Mouse (Mus musculus): Measurements from ENCODE around the gene Vps26c. TPM values are rescaled to one million over a fixed set of nuclear protein-coding genes. Genes with fewer than 3 reads are reported as not detected.
"Not testable (repeated sequence)": the region's sequence is repeated elsewhere in the genome, so short reads cannot be mapped to it uniquely, and the experiment has no call there.

Gene Vps26c
- polyA plus RNA-seq, 1 experiment from 2014 or later = 39.3 TPM

DNA sequence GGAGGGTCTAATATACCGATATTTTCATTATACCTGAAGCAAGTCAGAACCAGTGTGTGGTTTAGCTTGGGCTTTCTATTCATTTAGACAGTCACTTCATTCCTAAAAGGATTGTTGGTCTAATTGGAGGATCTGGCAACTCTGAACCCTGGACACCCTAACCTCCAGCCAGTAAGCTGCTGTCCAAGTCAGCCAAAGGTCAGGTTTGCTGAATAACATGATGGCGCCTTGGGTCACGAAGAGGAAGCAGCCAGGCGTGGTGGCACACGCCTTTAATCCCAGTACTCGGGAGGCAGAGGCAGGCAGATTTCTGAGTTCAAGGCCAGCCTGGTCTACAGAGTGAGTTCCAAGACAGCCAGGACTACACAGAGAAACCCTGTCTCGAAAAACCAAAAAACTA is 29.5 kb downstream of the Vps26c start:
- peaks cover 26% of the 10 kb centered on the region for H3K36me3 ChIP-seq (ENCODE audit: control insufficient read depth, insufficient read depth, low read length)
- ATAC-seq (replicated peaks; ENCODE audit: low FRiP score); DNase-seq (ENCODE audit: low spot score); H3K27ac ChIP-seq (ENCODE audit: low read depth, low read length); H3K4me3 ChIP-seq (ENCODE audit: low read depth, low read length); H3K4me1 ChIP-seq (replicated peaks; ENCODE audit: control insufficient read depth, insufficient read depth, low read length); H3K9me3 ChIP-seq (ENCODE audit: control insufficient read depth, low read length); H3K4me2 ChIP-seq; H3K9ac ChIP-seq (ENCODE audit: low read depth, low read length); H3K27me3 ChIP-seq (replicated peaks; ENCODE audit: control insufficient read depth, insufficient read depth, low read length): not testable (repeated sequence)
- WGBS = 90% methylated on average over 7 of the region's 7 CpGs

DNA sequence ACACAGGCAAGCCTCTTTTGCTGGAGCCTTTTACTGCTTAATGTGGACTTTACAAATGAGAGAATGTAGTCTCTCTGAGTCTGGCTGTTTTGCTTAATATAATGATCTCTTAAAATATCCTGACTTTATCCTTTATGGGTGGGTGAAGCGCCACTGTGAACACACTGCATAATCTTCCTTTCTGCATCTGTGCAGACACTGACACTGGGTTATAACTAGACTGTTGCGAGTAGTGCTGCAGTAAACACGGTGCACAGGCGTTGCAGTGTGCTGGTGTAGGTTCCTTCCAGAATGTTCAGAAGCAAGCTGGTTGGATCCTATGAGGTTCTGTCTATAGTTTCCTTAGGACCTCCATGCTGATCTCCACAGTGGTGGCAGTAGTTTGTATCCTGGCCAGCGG is 37.3 kb downstream of the Vps26c start:
- H3K36me3 ChIP-seq (ENCODE audit: control insufficient read depth, insufficient read depth, low read length) = no peaks in the 10 kb centered on the region
- no peak overlapping the region for H3K4me3 ChIP-seq (ENCODE audit: low read depth, low read length)
- H3K9me3 ChIP-seq (ENCODE audit: control insufficient read depth, low read length) = no peaks in the 10 kb centered on the region
- H3K4me1 ChIP-seq (replicated peaks; ENCODE audit: control insufficient read depth, insufficient read depth, low read length) = no peaks in the 10 kb centered on the region
- H3K27ac ChIP-seq (ENCODE audit: low read depth, low read length) = no peak overlapping the region
- DNase-seq (ENCODE audit: low spot score) (no peak), ATAC-seq (replicated peaks; ENCODE audit: low FRiP score) (no peak)
- H3K4me2 ChIP-seq = no peak overlapping the region
- H3K27me3 ChIP-seq (replicated peaks; ENCODE audit: control insufficient read depth, insufficient read depth, low read length) = no peaks in the 10 kb centered on the region
- 88% methylated on average over 5 of the region's 5 CpGs for WGBS
- H3K9ac ChIP-seq (ENCODE audit: low read depth, low read length) = no peak overlapping the region

DNA sequence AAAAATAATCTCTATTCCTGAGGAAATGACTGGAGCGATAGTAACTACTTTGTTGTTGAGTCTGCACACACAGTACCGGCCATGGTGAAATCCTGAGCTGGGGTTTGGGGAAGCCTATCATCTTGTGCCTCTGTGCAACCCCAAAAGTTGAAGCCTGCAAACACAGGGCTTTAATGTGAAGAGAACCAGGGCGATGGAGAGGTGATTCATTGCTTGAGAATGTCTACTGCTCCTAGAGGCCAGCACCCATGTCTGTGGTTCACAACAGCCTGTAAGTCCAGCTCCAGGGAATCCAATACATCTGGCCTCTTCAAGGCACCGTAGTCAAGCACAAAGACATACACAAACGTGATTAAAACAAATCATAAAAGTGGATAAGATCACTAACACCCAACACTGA is 39.3 kb downstream of the Vps26c start:
- DNase-seq (ENCODE audit: low spot score) (no peak), ATAC-seq (replicated peaks; ENCODE audit: low FRiP score) (no peak)
- H3K9ac ChIP-seq (ENCODE audit: low read depth, low read length) = no peak overlapping the region
- H3K36me3 ChIP-seq (ENCODE audit: control insufficient read depth, insufficient read depth, low read length) = no peaks in the 10 kb centered on the region
- H3K9me3 ChIP-seq (ENCODE audit: control insufficient read depth, low read length) = no peaks in the 10 kb centered on the region
- no peak overlapping the region for H3K4me3 ChIP-seq (ENCODE audit: low read depth, low read length)
- no peaks in the 10 kb centered on the region for H3K27me3 ChIP-seq (replicated peaks; ENCODE audit: control insufficient read depth, insufficient read depth, low read length)
- no peak overlapping the region for H3K27ac ChIP-seq (ENCODE audit: low read depth, low read length)
- H3K4me1 ChIP-seq (replicated peaks; ENCODE audit: control insufficient read depth, insufficient read depth, low read length) = no peaks in the 10 kb centered on the region
- no peak overlapping the region for H3K4me2 ChIP-seq
- 69% methylated on average over 5 of the region's 5 CpGs for WGBS

DNA sequence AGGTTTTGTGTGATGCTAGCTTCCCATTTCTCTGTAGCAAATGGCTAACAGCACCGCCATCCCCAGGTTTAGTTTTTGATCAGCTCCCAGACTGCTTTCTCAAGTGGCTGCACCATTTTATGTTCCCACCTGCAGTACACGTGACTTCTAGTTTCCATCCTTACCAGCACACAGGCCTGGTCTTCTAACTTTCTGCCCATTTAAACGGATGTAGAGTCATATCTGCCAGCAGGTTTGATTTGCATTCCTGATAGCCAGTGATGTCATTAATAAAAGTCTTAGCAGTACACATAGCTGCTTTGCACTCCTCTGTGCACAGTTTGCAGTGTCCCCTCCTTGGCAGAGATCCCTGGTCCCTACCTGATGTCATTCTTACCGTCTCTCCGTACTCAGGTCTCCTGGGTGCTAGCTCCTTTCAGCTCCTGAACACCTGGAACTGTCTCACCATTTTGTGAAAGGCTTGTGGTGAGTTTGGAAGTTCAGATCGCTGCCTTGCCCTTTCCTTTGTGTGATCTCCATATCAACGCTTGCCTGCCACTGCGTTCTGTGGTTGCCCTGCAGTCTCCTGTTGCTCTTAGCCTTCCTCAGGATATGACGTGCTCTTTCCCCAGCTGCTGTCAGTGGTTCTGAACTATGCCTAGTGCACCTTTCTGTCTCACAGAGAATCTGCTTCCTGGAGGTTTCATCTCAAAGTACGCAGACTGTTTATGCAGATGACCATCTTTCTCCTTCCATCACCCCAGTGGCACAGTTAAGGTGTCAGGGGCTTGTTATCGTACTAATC is 41.7 kb downstream of the Vps26c start:
- H3K4me1 ChIP-seq (replicated peaks; ENCODE audit: control insufficient read depth, insufficient read depth, low read length) = no peaks in the 10 kb centered on the region
- no peak overlapping the region for H3K4me2 ChIP-seq
- ATAC-seq (replicated peaks; ENCODE audit: low FRiP score) (no peak), DNase-seq (ENCODE audit: low spot score) (no peak)
- no peak overlapping the region for H3K27ac ChIP-seq (ENCODE audit: low read depth, low read length)
- H3K9ac ChIP-seq (ENCODE audit: low read depth, low read length) = no peak overlapping the region
- H3K27me3 ChIP-seq (replicated peaks; ENCODE audit: control insufficient read depth, insufficient read depth, low read length) = no peaks in the 10 kb centered on the region
- no peaks in the 10 kb centered on the region for H3K9me3 ChIP-seq (ENCODE audit: control insufficient read depth, low read length)
- H3K4me3 ChIP-seq (ENCODE audit: low read depth, low read length) = no peak overlapping the region
- 70% methylated on average over 11 of the region's 11 CpGs for WGBS
- no peaks in the 10 kb centered on the region for H3K36me3 ChIP-seq (ENCODE audit: control insufficient read depth, insufficient read depth, low read length)

- Histone ChIP-seq H3K4me3 (ENCODE audit: low read depth, low read length) (no peak overlapping the region), H3K4me2 (no peak overlapping the region), H3K4me1 (replicated peaks; ENCODE audit: control insufficient read depth, insufficient read depth, low read length) (no peaks in the 10 kb centered on the region), H3K36me3 (ENCODE audit: control insufficient read depth, insufficient read depth, low read length) (peaks cover 6% of the 10 kb centered on the region; the same call in 1 of the 2 replicates), H3K9me3 (ENCODE audit: control insufficient read depth, low read length) (no peaks in the 10 kb centered on the region), H3K27ac (ENCODE audit: low read depth, low read length) (no peak overlapping the region), H3K27me3 (replicated peaks; ENCODE audit: control insufficient read depth, insufficient read depth, low read length) (no peaks in the 10 kb centered on the region), H3K9ac (ENCODE audit: low read depth, low read length) (no peak overlapping the region)
- DNase-seq (ENCODE audit: low spot score) (no peak), ATAC-seq (replicated peaks; ENCODE audit: low FRiP score) (no peak)
- 84% methylated on average over 11 of the region's 11 CpGs for WGBS
Observed at GRCm38 (mm10) chr16:94473086-94473822, 53.4 kb downstream of the Vps26c start.

DNA sequence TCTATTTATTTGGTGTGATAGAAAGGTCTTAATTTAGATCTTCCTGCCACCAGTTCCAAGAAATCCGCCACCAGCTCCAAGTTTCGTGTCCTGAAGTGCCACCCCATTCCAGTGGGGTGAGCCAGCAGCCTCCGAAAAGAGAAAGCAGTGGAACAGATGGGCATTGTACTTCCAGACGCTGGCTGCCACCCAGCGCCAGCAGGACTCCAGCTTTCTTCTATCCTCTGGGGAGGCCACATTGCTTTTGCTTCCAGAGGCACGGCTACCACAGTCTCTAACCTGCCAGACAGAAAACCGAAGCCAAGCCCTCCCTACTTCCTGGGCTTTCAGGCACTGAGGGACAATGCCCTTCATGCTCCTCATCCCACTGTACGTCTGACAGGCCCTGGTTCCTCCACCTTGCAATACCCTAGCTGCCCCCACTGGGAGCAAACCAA is 54.1 kb downstream of the Vps26c start:
- 79% methylated on average over 8 of the region's 8 CpGs for WGBS
- DNase-seq (ENCODE audit: low spot score) (no peak), ATAC-seq (replicated peaks; ENCODE audit: low FRiP score) (no peak)
- H3K9ac ChIP-seq (ENCODE audit: low read depth, low read length) = no peak overlapping the region
- H3K4me2 ChIP-seq = no peak overlapping the region
- no peaks in the 10 kb centered on the region for H3K27me3 ChIP-seq (replicated peaks; ENCODE audit: control insufficient read depth, insufficient read depth, low read length)
- no peak overlapping the region for H3K27ac ChIP-seq (ENCODE audit: low read depth, low read length)
- H3K4me1 ChIP-seq (replicated peaks; ENCODE audit: control insufficient read depth, insufficient read depth, low read length) = no peaks in the 10 kb centered on the region
- no peaks in the 10 kb centered on the region for H3K9me3 ChIP-seq (ENCODE audit: control insufficient read depth, low read length)
- no peak overlapping the region for H3K4me3 ChIP-seq (ENCODE audit: low read depth, low read length)
- peaks cover 13% of the 10 kb centered on the region for H3K36me3 ChIP-seq (ENCODE audit: control insufficient read depth, insufficient read depth, low read length)

DNA sequence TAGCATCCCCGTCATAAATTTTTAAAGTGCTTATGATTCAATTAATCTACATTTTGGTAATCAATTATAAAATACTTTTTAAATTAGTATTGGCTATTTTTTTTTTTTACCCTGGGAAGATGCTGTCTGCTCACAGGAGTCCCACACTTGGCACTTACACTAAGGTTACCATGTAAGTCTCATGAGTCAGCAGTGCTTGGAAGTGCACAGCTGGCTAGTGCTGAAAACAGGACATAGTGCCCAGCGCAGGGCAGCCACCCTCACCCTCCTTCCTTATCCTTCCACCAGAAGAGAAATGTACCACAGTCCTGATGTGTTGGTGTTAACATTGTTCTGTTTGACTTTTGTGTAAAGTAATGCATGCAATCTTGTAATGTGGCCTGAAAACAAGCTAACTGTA is 58.2 kb downstream of the Vps26c start:
- DNase-seq (ENCODE audit: low spot score) = no peak
- Histone ChIP-seq H3K27ac (ENCODE audit: low read depth, low read length) (no peak overlapping the region), H3K27me3 (replicated peaks; ENCODE audit: control insufficient read depth, insufficient read depth, low read length) (no peaks in the 10 kb centered on the region), H3K9me3 (ENCODE audit: control insufficient read depth, low read length) (no peaks in the 10 kb centered on the region), H3K36me3 (ENCODE audit: control insufficient read depth, insufficient read depth, low read length) (peaks cover 32% of the 10 kb centered on the region), H3K9ac (ENCODE audit: low read depth, low read length) (no peak overlapping the region), H3K4me3 (ENCODE audit: low read depth, low read length) (no peak overlapping the region), H3K4me1 (replicated peaks; ENCODE audit: control insufficient read depth, insufficient read depth, low read length) (no peaks in the 10 kb centered on the region), H3K4me2 (no peak overlapping the region)
- whole genome bisulfite sequencing = 89% methylated on average over 2 of the region's 2 CpGs
- no peak for ATAC-seq (replicated peaks; ENCODE audit: low FRiP score)

GRCm38 (mm10) chr16:94467337-94468055 is 59.1 kb downstream of the Vps26c start:
- H3K27me3 ChIP-seq (replicated peaks; ENCODE audit: control insufficient read depth, insufficient read depth, low read length) = no peaks in the 10 kb centered on the region

More at GRCm38 (mm10) chr16:94467337-94468055, 59.1 kb downstream of the Vps26c start:
- Histone ChIP-seq H3K9me3 (ENCODE audit: control insufficient read depth, low read length) (no peaks in the 10 kb centered on the region), H3K4me1 (replicated peaks; ENCODE audit: control insufficient read depth, insufficient read depth, low read length) (no peaks in the 10 kb centered on the region), H3K4me2 (no peak overlapping the region), H3K4me3 (ENCODE audit: low read depth, low read length) (no peak overlapping the region), H3K9ac (ENCODE audit: low read depth, low read length) (no peak overlapping the region), H3K27ac (ENCODE audit: low read depth, low read length) (no peak overlapping the region), H3K36me3 (ENCODE audit: control insufficient read depth, insufficient read depth, low read length) (peaks cover 34% of the 10 kb centered on the region)
- ATAC-seq (replicated peaks; ENCODE audit: low FRiP score) = no peak
- no peak for DNase-seq (ENCODE audit: low spot score)
- 92% methylated on average over 11 of the region's 11 CpGs for WGBS
